Mouse (Mus musculus): ENCODE data around the gene Far2.

DNA sequence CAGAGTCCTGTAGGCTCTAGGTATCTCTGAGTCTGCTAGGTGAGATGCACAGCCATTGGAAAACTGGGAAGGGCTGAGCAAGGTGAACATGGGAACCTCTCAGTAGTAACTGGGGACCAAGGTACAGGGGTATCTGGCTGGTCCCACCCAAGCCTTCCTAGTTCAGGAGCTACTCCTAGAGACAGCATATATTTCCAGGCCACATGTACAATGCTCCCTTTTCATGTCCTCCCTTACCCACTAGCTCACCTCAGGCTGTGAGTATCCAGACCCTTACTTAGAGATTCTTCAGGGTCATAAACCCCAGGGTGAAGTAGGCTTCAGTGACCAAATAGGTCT is 560 bp downstream of the Far2 start:
- TF ChIP-seq CTCF (IDR thresholded peaks at IDR 0.05; ENCODE audit: low read depth, low read length) (no peak), TAL1 (conservative IDR thresholded peaks at IDR 0.05; ENCODE audit: low read depth, low read length) (no peak), GATA1 (IDR thresholded peaks at IDR 0.05; ENCODE audit: borderline replicate concordance, low read length) (no peak), POLR2AphosphoS5 (IDR thresholded peaks at IDR 0.05; ENCODE audit: insufficient replicate concordance, low read depth, low read length) (no peak), GATA2 (IDR thresholded peaks at IDR 0.05; ENCODE audit: borderline replicate concordance, low read depth, low read length) (no peak)

Data from G1E (cell line).